Mouse (Mus musculus): ENCODE measurements at regions not wholly inside any gene's neighbourhood (a gene's known extent, or its start where the extent isn't known, plus 50 kb on each side); places are given as distances from the start of the nearest gene placed in this dataset.

DNA sequence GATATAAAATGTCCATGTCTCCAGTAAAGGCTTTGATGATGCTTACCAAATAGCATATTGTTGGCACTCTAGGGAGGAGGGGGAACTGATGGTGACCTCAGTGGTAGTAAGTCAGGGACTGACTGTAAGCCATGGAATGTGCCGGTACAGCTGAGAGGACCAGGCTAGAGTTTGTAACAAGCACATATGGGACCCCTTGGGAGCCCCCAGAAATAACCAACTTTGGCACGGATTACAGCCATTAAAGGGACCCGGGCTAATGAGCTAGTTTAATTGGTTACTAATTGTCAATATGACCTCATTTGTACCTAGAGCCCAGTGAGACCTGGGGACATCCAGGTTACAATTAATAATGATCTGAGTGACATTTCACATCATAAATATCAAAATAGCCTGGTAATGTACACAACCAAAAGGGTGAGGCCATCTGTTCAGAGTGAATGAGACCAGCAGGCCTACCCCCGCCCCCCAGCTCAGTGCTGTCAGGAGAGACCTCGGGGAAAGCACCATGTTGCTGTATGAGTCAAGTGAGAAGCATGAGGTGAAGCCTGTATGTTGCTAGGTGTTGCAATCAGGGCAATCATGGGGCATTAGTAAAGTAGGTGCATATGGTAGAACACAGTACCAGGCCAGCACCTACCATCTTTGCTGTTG is 169.7 kb upstream of the Kiz start:
- Histone ChIP-seq H3K9me3 (replicated peaks) (no peaks in the 10 kb centered on the region), H3K36me3 (no peaks in the 10 kb centered on the region), H3K4me1 (replicated peaks) (no peaks in the 10 kb centered on the region), H3K27ac (no peak overlapping the region), H3K27me3 (no peaks in the 10 kb centered on the region), H3K4me3 (no peak overlapping the region), H3K9ac (no peak overlapping the region), H3K4me2 (no peak overlapping the region)
- WGBS: 77% methylated on average over 5 of the region's 5 CpGs
- no peak for ATAC-seq (replicated peaks; ENCODE audit: insufficient number of reproducible peaks, insufficient read depth, low FRiP score, low read depth)

DNA sequence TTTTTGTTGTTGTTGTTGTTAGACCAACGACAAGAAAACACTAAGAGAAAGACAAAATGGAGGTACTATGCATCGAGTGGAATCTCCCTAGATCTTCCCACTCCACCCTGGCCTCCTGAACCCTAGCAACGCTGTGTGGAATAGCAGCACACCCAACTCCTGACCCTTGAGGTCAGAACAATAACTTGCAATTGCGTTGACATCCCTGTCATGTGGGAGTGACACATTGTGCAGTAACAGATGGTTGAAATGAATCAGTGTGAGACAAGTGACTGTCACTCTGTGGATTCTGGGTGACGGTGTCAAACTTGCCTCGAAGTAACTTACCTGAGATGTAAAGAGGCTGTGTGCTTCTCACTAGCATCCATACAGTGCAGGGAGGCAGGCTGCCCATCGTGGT is 167.1 kb upstream of the Kiz start:
- WGBS: 64% methylated on average over 7 of the region's 7 CpGs
- H3K27ac ChIP-seq: no peak overlapping the region
- H3K9ac ChIP-seq: no peak overlapping the region
- no peaks in the 10 kb centered on the region for H3K36me3 ChIP-seq
- H3K4me2 ChIP-seq: no peak overlapping the region
- H3K9me3 ChIP-seq (replicated peaks): no peaks in the 10 kb centered on the region
- H3K4me1 ChIP-seq (replicated peaks): no peaks in the 10 kb centered on the region
- H3K27me3 ChIP-seq: no peaks in the 10 kb centered on the region
- no peak overlapping the region for H3K4me3 ChIP-seq
- ATAC-seq (replicated peaks; ENCODE audit: insufficient number of reproducible peaks, insufficient read depth, low FRiP score, low read depth): no peak

DNA sequence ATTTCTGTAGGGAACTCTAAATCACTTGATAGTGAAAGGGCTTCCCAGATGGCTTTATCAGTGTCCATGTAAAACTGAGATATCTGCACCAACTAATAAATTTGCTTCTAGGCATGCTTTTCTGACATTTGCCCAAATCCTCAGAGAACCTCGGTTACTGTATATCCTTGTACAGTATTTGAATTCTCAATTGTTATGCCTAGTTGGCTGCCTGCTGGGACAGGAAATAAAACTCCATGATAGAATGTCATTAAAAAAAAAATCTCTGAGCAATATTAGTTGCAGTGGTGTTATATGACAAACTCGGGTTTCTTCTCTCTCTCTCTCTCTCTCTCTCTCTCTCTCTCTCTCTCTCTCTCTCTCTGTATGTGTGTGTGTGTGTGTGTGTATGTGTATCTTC is 162.2 kb upstream of the Kiz start:
- no peak for ATAC-seq (replicated peaks; ENCODE audit: insufficient number of reproducible peaks, insufficient read depth, low FRiP score, low read depth)
- 40% methylated on average over 2 of the region's 2 CpGs for WGBS
- Histone ChIP-seq H3K9ac (no peak overlapping the region), H3K27me3 (no peaks in the 10 kb centered on the region), H3K4me3 (no peak overlapping the region), H3K4me2 (no peak overlapping the region), H3K4me1 (replicated peaks) (no peaks in the 10 kb centered on the region), H3K9me3 (replicated peaks) (no peaks in the 10 kb centered on the region), H3K27ac (no peak overlapping the region), H3K36me3 (no peaks in the 10 kb centered on the region)

DNA sequence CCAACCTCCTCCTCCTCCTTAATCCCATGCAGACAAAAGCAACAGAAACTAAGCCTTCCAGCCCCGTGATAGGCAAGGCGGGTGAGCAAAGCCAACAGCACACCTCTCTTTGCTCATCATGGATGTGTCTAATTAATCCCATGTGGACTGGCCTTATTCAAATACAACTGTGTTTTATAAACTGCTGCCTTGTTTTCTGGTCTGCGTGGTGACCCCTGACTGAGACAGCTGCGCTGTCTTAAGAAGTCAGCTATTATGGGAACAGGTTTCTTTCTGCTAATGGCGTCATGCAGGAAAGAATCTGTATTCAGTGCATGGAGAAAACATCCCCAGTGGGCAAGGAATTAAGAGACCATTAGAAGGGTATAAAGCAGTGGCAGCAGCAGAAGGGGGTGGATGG is 161.6 kb upstream of the Kiz start:
- 58% methylated on average over 5 of the region's 5 CpGs for WGBS
- Histone ChIP-seq H3K4me2 (no peak overlapping the region), H3K9me3 (replicated peaks) (no peaks in the 10 kb centered on the region), H3K4me3 (no peak overlapping the region), H3K4me1 (replicated peaks) (no peaks in the 10 kb centered on the region), H3K27me3 (no peaks in the 10 kb centered on the region), H3K27ac (no peak overlapping the region), H3K36me3 (no peaks in the 10 kb centered on the region), H3K9ac (no peak overlapping the region)
- ATAC-seq (replicated peaks; ENCODE audit: insufficient number of reproducible peaks, insufficient read depth, low FRiP score, low read depth): no peak

DNA sequence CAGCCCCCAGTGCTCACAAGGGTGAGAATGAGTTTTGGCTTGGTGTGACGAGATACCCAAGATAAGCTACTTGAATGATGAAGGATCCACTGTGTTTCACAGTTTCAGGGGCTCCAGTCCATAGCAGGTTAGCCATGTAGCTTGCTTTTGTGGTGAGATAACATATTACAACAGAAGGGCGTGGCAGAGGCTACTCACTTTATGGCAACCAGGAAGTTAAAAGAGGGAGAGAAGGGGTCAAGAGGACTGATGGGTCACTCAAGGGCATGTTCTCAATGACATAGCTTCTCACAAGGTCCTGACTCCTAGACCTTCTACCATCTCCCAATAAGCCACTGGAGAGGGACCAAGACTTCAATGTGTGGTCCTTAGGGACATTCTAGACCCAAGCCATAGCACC is 159.4 kb upstream of the Kiz start:
- H3K4me3 ChIP-seq: no peak overlapping the region
- WGBS: 61% methylated on average over 2 of the region's 2 CpGs
- ATAC-seq (replicated peaks; ENCODE audit: insufficient number of reproducible peaks, insufficient read depth, low FRiP score, low read depth): no peak
- H3K27ac ChIP-seq: no peak overlapping the region
- H3K4me1 ChIP-seq (replicated peaks): no peaks in the 10 kb centered on the region
- no peaks in the 10 kb centered on the region for H3K9me3 ChIP-seq (replicated peaks)
- no peaks in the 10 kb centered on the region for H3K36me3 ChIP-seq
- no peaks in the 10 kb centered on the region for H3K27me3 ChIP-seq
- no peak overlapping the region for H3K9ac ChIP-seq
- H3K4me2 ChIP-seq: no peak overlapping the region

DNA sequence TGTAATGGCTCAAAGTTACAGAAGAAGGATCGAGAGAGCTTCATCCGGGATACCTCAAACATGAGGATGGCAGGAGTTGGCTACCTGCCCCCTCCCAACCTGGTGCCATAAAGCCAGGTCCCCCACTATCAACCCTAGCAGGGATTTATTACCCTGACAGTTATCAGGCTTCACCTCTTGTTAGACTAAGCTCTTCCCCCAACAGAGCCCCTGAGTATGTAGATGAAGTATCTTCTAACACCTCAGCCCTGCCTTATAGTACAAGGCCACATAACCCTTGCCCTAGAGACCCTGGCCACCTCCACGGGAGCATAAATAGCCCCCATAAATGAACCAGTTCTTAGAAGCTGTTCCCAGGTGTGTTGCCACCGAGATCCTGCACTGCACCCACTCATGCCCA is 158.9 kb upstream of the Kiz start:
- no peak overlapping the region for H3K9ac ChIP-seq
- H3K9me3 ChIP-seq (replicated peaks): no peaks in the 10 kb centered on the region
- no peak overlapping the region for H3K4me3 ChIP-seq
- 76% methylated on average over 4 of the region's 4 CpGs for WGBS
- no peaks in the 10 kb centered on the region for H3K36me3 ChIP-seq
- no peak overlapping the region for H3K27ac ChIP-seq
- H3K4me2 ChIP-seq: no peak overlapping the region
- ATAC-seq (replicated peaks; ENCODE audit: insufficient number of reproducible peaks, insufficient read depth, low FRiP score, low read depth): no peak
- no peaks in the 10 kb centered on the region for H3K4me1 ChIP-seq (replicated peaks)
- no peaks in the 10 kb centered on the region for H3K27me3 ChIP-seq

DNA sequence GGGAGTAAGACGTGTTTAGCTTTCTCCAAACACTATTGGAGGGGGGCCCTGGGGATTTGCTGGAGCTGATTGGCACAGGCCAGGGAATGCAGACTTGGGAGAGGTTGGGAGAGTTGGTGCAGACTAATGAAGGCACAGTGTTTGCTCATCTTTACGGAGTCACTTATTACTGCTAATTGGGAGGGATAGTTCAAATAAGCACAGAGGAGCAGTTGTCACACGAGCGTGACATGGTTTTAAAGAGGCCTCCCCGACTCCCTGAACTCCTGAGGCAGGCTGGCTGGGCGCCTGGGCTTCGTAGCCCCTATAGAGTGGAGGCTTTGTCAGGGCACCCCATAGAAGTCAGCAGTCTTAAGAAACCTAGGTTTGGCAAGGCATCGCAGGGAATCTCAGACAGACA is 145.0 kb upstream of the Kiz start:
- Histone ChIP-seq H3K9ac (no peak overlapping the region), H3K27me3 (no peaks in the 10 kb centered on the region), H3K4me2 (no peak overlapping the region), H3K27ac (no peak overlapping the region), H3K36me3 (no peaks in the 10 kb centered on the region), H3K9me3 (replicated peaks) (no peaks in the 10 kb centered on the region), H3K4me3 (no peak overlapping the region), H3K4me1 (replicated peaks) (no peaks in the 10 kb centered on the region)
- WGBS: 70% methylated on average over 8 of the region's 8 CpGs
- no peak for ATAC-seq (replicated peaks; ENCODE audit: insufficient number of reproducible peaks, insufficient read depth, low FRiP score, low read depth)

DNA sequence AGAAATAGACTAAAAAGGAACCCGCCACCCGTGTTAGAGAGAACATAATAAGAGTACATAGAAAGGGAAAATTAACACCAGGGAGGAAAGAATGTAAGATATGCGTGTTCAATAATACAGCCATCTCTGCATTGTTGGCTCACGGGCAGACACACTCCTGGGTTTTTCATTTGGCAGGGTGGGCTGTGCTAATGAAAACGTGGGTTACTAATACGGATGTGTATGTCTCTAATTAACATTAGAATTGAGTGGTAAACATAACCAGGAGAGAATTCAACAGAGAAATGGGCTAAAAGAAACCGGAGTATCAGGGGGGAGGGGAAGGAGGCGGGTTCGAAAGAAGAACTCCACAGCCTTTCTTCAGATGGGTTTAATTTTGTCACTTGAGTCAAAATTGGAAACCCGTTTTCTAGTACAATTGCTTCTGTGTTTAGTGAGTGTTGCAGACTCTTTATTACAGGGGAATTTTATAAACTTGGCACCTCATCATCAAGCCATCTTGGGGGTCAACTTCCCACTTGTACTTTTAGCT is 134.4 kb upstream of the Kiz start:
- H3K4me2 ChIP-seq: no peak overlapping the region
- H3K9me3 ChIP-seq (replicated peaks): no peaks in the 10 kb centered on the region
- no peak for ATAC-seq (replicated peaks; ENCODE audit: insufficient number of reproducible peaks, insufficient read depth, low FRiP score, low read depth)
- no peaks in the 10 kb centered on the region for H3K4me1 ChIP-seq (replicated peaks)
- no peaks in the 10 kb centered on the region for H3K27me3 ChIP-seq
- H3K27ac ChIP-seq: no peak overlapping the region
- H3K36me3 ChIP-seq: no peaks in the 10 kb centered on the region
- no peak overlapping the region for H3K4me3 ChIP-seq
- no peak overlapping the region for H3K9ac ChIP-seq
- 48% methylated on average over 10 of the region's 10 CpGs for WGBS

DNA sequence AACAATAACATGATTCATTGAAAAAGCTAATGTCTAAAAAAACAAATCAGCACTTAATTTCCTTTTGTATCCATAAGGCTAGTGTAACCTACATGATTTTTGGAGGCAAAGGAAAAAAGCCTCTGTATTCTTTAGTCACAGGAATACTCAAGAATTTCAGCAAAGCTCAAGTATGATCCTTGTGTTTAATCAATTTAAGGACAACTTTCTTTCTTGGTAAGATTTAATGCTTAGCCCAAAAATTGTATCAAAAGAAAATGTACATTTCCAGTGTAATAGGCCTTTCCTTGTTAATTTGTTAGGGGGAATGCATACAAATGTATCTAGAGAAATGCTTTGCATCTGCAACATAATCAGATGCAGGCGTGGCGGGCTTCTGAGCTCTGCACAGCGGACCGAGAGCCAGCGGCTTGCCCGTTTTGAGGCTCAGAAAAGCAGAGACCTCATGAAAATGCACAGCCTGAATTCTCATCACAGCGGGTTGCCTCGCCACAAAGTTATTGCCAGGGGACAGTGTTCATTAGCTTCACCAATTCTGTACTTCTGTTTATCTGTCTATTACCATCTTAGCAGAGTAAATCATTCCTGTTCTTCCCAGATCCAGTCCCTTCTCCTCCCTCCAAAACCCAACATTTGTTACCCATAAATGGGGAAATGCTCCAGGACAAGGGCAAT is 133.2 kb upstream of the Kiz start:
- H3K27ac ChIP-seq: no peak overlapping the region
- no peaks in the 10 kb centered on the region for H3K9me3 ChIP-seq (replicated peaks)
- no peaks in the 10 kb centered on the region for H3K4me1 ChIP-seq (replicated peaks)
- 63% methylated on average over 8 of the region's 8 CpGs for WGBS
- no peaks in the 10 kb centered on the region for H3K27me3 ChIP-seq
- no peaks in the 10 kb centered on the region for H3K36me3 ChIP-seq
- H3K9ac ChIP-seq: no peak overlapping the region
- ATAC-seq (replicated peaks; ENCODE audit: insufficient number of reproducible peaks, insufficient read depth, low FRiP score, low read depth): no peak
- no peak overlapping the region for H3K4me2 ChIP-seq
- no peak overlapping the region for H3K4me3 ChIP-seq

DNA sequence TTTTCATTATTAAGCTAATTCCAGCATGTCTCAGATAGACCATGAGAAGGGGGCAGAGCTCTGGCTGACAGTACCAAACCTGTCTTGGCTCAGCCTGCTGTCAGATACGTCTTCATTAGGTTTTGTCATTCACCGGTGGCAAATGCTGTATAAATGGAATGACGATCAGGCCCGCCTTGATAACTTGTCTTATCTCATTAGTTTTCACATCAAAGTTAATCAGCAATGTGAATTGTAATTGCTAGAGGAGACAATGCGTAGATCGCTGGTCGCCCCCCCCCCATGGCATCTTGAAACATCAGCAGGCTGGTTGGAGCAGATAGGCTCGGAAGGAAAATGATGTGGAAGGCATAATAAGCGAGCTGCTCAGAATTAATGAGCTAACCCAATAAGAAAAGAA is 132.5 kb upstream of the Kiz start:
- H3K4me2 ChIP-seq: no peak overlapping the region
- ATAC-seq (replicated peaks; ENCODE audit: insufficient number of reproducible peaks, insufficient read depth, low FRiP score, low read depth): no peak
- no peaks in the 10 kb centered on the region for H3K27me3 ChIP-seq
- no peaks in the 10 kb centered on the region for H3K36me3 ChIP-seq
- H3K4me3 ChIP-seq: no peak overlapping the region
- H3K9ac ChIP-seq: no peak overlapping the region
- H3K4me1 ChIP-seq (replicated peaks): no peaks in the 10 kb centered on the region
- no peaks in the 10 kb centered on the region for H3K9me3 ChIP-seq (replicated peaks)
- H3K27ac ChIP-seq: no peak overlapping the region
- 60% methylated on average over 9 of the region's 9 CpGs for WGBS

DNA sequence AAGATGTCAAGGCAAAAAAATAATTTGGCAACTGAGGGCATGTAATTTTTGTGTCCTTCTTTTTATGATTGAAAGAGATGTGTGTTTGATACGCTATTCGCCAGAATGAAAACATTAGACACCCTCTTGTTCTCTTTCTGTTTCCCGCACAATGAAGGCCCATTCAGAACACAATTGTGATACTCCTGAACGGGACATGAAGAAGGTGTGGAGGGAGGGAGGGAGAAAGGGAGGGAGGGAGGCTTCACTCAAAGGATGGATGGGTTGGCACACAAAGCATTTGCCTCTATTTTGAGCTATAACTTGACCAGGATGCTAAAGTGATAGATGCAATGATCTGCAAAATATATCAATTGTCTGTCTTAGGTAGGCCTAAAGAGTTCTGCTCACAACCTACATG is 132.0 kb upstream of the Kiz start:
- Histone ChIP-seq H3K4me2 (no peak overlapping the region), H3K27ac (no peak overlapping the region), H3K9ac (no peak overlapping the region), H3K36me3 (no peaks in the 10 kb centered on the region), H3K9me3 (replicated peaks) (no peaks in the 10 kb centered on the region), H3K27me3 (no peaks in the 10 kb centered on the region), H3K4me3 (no peak overlapping the region), H3K4me1 (replicated peaks) (no peaks in the 10 kb centered on the region)
- 82% methylated on average over 4 of the region's 4 CpGs for WGBS
- no peak for ATAC-seq (replicated peaks; ENCODE audit: insufficient number of reproducible peaks, insufficient read depth, low FRiP score, low read depth)

DNA sequence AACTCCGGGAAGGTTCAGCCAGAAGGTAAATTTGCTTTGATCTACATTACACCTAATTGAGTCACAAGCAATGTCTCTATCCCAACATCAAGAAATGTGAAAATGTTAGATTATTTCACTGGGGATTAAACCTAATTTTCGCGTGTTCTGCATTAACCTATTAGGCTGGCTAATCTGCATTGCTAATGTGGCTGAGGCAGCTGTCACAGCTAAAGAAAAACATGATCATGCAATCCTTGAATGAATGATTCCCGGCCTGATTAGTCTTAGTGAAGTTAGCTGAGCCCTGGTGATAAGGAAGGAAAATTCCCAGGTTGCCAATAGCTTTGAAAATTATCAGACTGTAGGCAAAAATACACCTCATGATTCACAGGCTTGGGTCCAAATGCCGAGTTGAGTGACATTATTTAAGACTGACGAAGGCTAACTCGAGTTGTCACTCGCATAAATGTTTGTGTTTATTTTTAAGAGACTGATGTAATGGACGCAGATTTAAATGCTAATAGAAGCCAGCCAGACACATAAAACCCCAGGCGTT is 131.5 kb upstream of the Kiz start:
- ATAC-seq (replicated peaks; ENCODE audit: insufficient number of reproducible peaks, insufficient read depth, low FRiP score, low read depth): no peak
- no peak overlapping the region for H3K4me3 ChIP-seq
- H3K27ac ChIP-seq: no peak overlapping the region
- H3K4me1 ChIP-seq (replicated peaks): no peaks in the 10 kb centered on the region
- H3K9me3 ChIP-seq (replicated peaks): no peaks in the 10 kb centered on the region
- H3K36me3 ChIP-seq: no peaks in the 10 kb centered on the region
- H3K4me2 ChIP-seq: no peak overlapping the region
- H3K27me3 ChIP-seq: no peaks in the 10 kb centered on the region
- WGBS: 53% methylated on average over 10 of the region's 10 CpGs
- H3K9ac ChIP-seq: no peak overlapping the region
